Mouse (Mus musculus) CH12.LX (cell line): ENCODE measurements around the gene Rpl27a. TPM values are rescaled to one million over a fixed set of nuclear protein-coding genes. Genes with fewer than 3 reads are reported as not detected.

Experiments used
- DNase-seq: peaks from one replicate; pipeline ENCODE4 v3.0.0-alpha.2; 2013; ENCODE audit errors: extremely low read depth
- H3K27ac ChIP-seq: 2 replicates; pipeline ENCODE4 v1.5.1; 2012; ENCODE audit warnings: low read depth, mild to moderate bottlenecking, control low read depth, moderate library complexity; ENCODE audit not compliant: insufficient read depth
- H3K27me3 ChIP-seq: replicated peaks from 2 replicates; pipeline ENCODE3; 2012; ENCODE audit warnings: inconsistent platforms
- H3K36me3 ChIP-seq, 2 experiments: replicated peaks in 1 of 2; 2 replicates each; pipeline versions ENCODE3 to v1.6.1; 2012; ENCODE audit warnings: inconsistent platforms in 1 of 2, low read length in 1 of 2, mild to moderate bottlenecking in 1 of 2, mixed read lengths in 1 of 2, moderate library complexity in 1 of 2; ENCODE audit not compliant: control insufficient read depth in 1 of 2, insufficient read depth in 1 of 2
- H3K4me1 ChIP-seq, 2 experiments: 2 replicates each; pipeline ENCODE4 v1.6.1; 2012; ENCODE audit warnings: inconsistent platforms in 1 of 2, moderate library complexity in 1 of 2; ENCODE audit not compliant: insufficient read depth in 2 of 2, control insufficient read depth in 1 of 2
- H3K4me2 ChIP-seq: 2 replicates; pipeline ENCODE4 v1.6.1; 2012; ENCODE audit warnings: low read depth, mild to moderate bottlenecking, control low read depth; ENCODE audit not compliant: poor library complexity, insufficient read depth, severe bottlenecking
- H3K4me3 ChIP-seq, 3 experiments: fragments of 150-350 bp in 1 of 3; sonication (generic) in 1 of 3; replicated peaks in 1 of 3; 2 replicates each; pipeline versions ENCODE3 to v1.5.1; 2011 to 2012; ENCODE audit warnings: low read depth in 2 of 3, low read length in 2 of 3, mild to moderate bottlenecking in 2 of 3, moderate library complexity in 2 of 3, control low read depth in 1 of 3, improper control_type of control experiment in 1 of 3, inconsistent platforms in 1 of 3, mixed read lengths in 1 of 3; ENCODE audit not compliant: poor library complexity in 1 of 3
- H3K79me2 ChIP-seq: replicated peaks from 2 replicates; pipeline ENCODE4 v1.6.1; 2012; ENCODE audit warnings: mild to moderate bottlenecking, moderate library complexity; ENCODE audit not compliant: control insufficient read depth, poor library complexity, insufficient read depth, severe bottlenecking; ENCODE audit errors: extremely low read depth
- H3K9ac ChIP-seq: 2 replicates; pipeline ENCODE4 v1.6.1; 2012; ENCODE audit warnings: low read depth, mild to moderate bottlenecking, control low read depth, moderate library complexity; ENCODE audit not compliant: insufficient read depth
- H3K9me3 ChIP-seq: replicated peaks from 2 replicates; pipeline ENCODE3; 2012; ENCODE audit warnings: low read length, inconsistent platforms, mixed read lengths
- BHLHE40 ChIP-seq: IDR thresholded peaks from 2 replicates; pipeline ENCODE4 v1.6.1; 2011; ENCODE audit warnings: mild to moderate bottlenecking, low read depth, low read length, improper control_type of control experiment
- CHD1 ChIP-seq: IDR thresholded peaks from 2 replicates; pipeline ENCODE4 v1.6.1; 2012; ENCODE audit warnings: low read depth, low read length, improper control_type of control experiment, inconsistent platforms
- CHD2 ChIP-seq: IDR thresholded peaks from 2 replicates; pipeline ENCODE4 v1.6.1; 2011; ENCODE audit warnings: low read length, improper control_type of control experiment
- CTCF ChIP-seq, 2 experiments: IDR thresholded peaks in 1 of 2; conservative IDR thresholded peaks in 1 of 2; 2 replicates each; pipeline ENCODE4 v1.5.1; 2011 to 2012; ENCODE audit warnings: low read depth in 2 of 2, low read length in 2 of 2, improper control_type of control experiment in 1 of 2, inconsistent platforms in 1 of 2, mild to moderate bottlenecking in 1 of 2, moderate library complexity in 1 of 2
- MAFK ChIP-seq: IDR thresholded peaks from 2 replicates; pipeline ENCODE4 v1.6.1; 2011; ENCODE audit warnings: low read length, improper control_type of control experiment; ENCODE audit not compliant: insufficient replicate concordance
- MEF2A ChIP-seq: IDR thresholded peaks from 2 replicates; pipeline ENCODE4 v1.6.1; 2014; ENCODE audit warnings: low read depth, mild to moderate bottlenecking, inconsistent platforms, low read length, improper control_type of control experiment, borderline replicate concordance
- NELFE ChIP-seq: IDR thresholded peaks from 2 replicates; pipeline ENCODE4 v1.6.1; 2011; ENCODE audit warnings: low read depth, low read length, improper control_type of control experiment
- PAX5 ChIP-seq: IDR thresholded peaks from 2 replicates; pipeline ENCODE4 v1.6.1; 2012; ENCODE audit warnings: low read length, inconsistent platforms, mixed read lengths
- POLR2AphosphoS2 ChIP-seq: IDR thresholded peaks from 2 replicates; pipeline ENCODE4 v1.6.1; 2011; ENCODE audit warnings: low read depth, low read length, improper control_type of control experiment
- RAD21 ChIP-seq: IDR thresholded peaks from 2 replicates; pipeline ENCODE4 v1.6.1; 2011; ENCODE audit warnings: low read depth, mild to moderate bottlenecking, low read length, improper control_type of control experiment, moderate library complexity
- SMC3 ChIP-seq: IDR thresholded peaks from 2 replicates; pipeline ENCODE4 v1.6.1; 2011; ENCODE audit warnings: low read depth, low read length, improper control_type of control experiment
- TBP ChIP-seq: conservative IDR thresholded peaks from 2 replicates; pipeline ENCODE4 v1.6.1; 2011; ENCODE audit warnings: low read depth, low read length, improper control_type of control experiment
- USF1 ChIP-seq: IDR thresholded peaks from 2 replicates; pipeline ENCODE4 v1.6.1; 2014; ENCODE audit warnings: low read depth, mild to moderate bottlenecking, inconsistent platforms, low read length, improper control_type of control experiment
- ZMIZ1 ChIP-seq: IDR thresholded peaks from 2 replicates; pipeline ENCODE4 v1.6.1; 2012; ENCODE audit warnings: low read depth, mild to moderate bottlenecking, inconsistent platforms, low read length, improper control_type of control experiment
- dilution Hi-C: fragments of 300-500 bp; cut with MboI; formaldehyde crosslinking; loops from 2 replicates; pipeline ENCODE4 v1.14.3; 2020; ENCODE audit warnings: low sequenced_read_pairs; ENCODE audit not compliant: extremely low pct_unique_long_range_greater_than_20kb, extremely low pct_ligation_motif_present
- in situ Hi-C: fragments of 300-500 bp; cut with MboI; formaldehyde crosslinking; loops from 3 replicates; pipeline ENCODE4 v1.14.3; 2019; ENCODE audit warnings: low sequenced_read_pairs, low pct_ligation_motif_present, low pct_unique_long_range_greater_than_20kb, mixed read lengths
- polyA plus RNA-seq: library from polyadenylated mRNA; unstranded; fragments of >175 nt; gene quantifications from 2 replicates; pipeline ENCODE4 v1.2.1, GENCODE M21; 2012; ENCODE audit warnings: low read depth; ENCODE audit not compliant: insufficient read length
- total RNA-seq, 2 experiments: library from RNA; depleted of rRNA; stranded (reverse); fragments of 300-350 nt in 1 of 2; fragments of >200 nt in 1 of 2; gene quantifications; 2 replicates each; pipeline ENCODE4 v1.2.3; 2012 to 2014

Gene Rpl27a
- total and polyA plus RNA-seq, 3 experiments: 230 to 1,338 (median 1,216) TPM

DNA sequence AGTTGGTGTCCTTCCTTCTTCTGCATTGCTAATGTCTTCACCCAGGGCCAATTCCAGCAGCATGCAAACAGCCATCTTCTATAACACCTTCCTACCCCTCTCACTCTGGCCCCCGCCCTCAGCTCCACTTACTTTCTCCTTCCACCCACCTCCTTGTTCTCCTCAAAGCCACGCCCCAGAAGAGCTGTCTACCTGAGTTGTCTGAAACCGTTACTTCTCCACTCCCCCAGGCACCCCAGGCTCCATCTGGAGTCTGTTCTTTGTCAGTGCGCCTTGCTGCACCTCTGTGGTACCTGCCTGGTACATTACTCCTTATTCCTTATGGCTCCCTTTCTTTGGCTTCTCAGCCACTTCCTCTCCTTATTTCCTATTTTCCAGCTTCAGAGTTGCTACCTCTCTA is 14.2 kb downstream of the Rpl27a start:
- Histone ChIP-seq H3K27ac (no peak overlapping the region), H3K4me2 (no peak overlapping the region), H3K9me3 (no peaks in the 10 kb centered on the region), H3K4me1 (peaks cover 6 to 76% of the 10 kb centered on the region in 2 experiments; a peak in 2 of 4 replicates), H3K27me3 (no peaks in the 10 kb centered on the region), H3K79me2 (no peaks in the 10 kb centered on the region), H3K9ac (no peak overlapping the region), H3K4me3 (no peak overlapping the region), H3K36me3 (peaks cover 0 to 20% of the 10 kb centered on the region in 2 experiments)
- DNase-seq: no peak
- dilution Hi-C loops (no loop called here), in situ Hi-C loops (no loop called here)
- TF ChIP-seq MEF2A (no peak), RAD21 (peak; percentile 11), CHD1 (no peak)

DNA sequence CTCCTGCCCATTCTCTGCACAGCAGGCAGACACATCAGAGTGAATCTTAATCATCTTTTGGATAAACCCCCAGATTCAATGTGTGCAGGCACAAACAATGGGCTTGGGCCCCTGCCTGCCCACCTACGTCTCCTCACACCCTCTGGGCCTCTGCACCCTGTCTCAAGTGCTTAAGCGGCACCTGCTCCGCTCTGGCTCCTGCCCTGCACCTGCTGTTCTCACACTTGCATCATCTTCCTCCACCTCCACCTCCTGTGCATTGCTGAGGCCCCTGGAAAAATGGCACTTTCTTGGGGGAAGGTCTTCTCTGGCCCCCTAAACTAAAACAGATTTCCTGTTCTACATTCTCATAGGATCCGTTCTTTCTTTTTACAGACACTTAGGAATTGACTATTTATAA is 14.9 kb downstream of the Rpl27a start:
- Histone ChIP-seq H3K36me3 (peaks cover 0 to 16% of the 10 kb centered on the region in 2 experiments), H3K27me3 (no peaks in the 10 kb centered on the region), H3K79me2 (no peaks in the 10 kb centered on the region), H3K4me2 (no peak overlapping the region), H3K4me1 (peaks cover 6 to 71% of the 10 kb centered on the region in 2 experiments; a peak in 2 of 4 replicates), H3K27ac (no peak overlapping the region), H3K9me3 (no peaks in the 10 kb centered on the region), H3K9ac (no peak overlapping the region), H3K4me3 (no peak overlapping the region)
- no peak for DNase-seq
- in situ Hi-C loops (no loop called here), dilution Hi-C loops (no loop called here)
- no peak for TF ChIP-seq NELFE

DNA sequence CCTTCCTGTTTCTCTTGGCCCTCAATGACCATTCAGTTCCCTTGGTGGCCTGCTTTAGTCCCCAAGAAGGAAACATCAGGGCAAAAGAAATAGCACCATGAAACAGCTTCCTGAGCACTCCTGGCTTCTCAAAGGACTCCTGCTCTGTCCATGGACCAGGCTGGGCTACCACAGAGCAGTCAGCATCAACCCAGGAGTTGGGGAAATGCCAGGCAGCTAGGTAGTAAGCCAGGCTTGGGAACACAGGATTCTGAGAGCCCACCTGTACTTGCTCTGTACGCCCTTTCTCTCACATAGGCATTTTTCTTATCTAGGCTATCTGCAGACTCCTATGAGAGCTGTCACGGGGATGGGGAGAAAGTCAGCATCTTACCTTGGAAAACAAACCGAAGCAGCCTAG is 16.0 kb downstream of the Rpl27a start:
- in situ Hi-C loops: no loop called here
- no peaks in the 10 kb centered on the region for H3K27me3 ChIP-seq
- no peak overlapping the region for H3K4me3 ChIP-seq

More for the DNA sequence above, 16.0 kb downstream of the Rpl27a start:
- Histone ChIP-seq H3K9me3 (no peaks in the 10 kb centered on the region), H3K36me3 (peaks cover 0 to 14% of the 10 kb centered on the region in 2 experiments), H3K79me2 (no peaks in the 10 kb centered on the region), H3K9ac (no peak overlapping the region), H3K27ac (no peak overlapping the region), H3K4me1 (peaks cover 6 to 65% of the 10 kb centered on the region in 2 experiments; a peak in 2 of 4 replicates), H3K4me2 (no peak overlapping the region)
- no peak for TF ChIP-seq ZMIZ1
- no peak for TF ChIP-seq CHD2
- TF ChIP-seq USF1: no peak
- no peak for TF ChIP-seq CTCF (conservative IDR thresholded peaks at IDR 0.05 in 1 of 2, IDR thresholded peaks at IDR 0.05 in 1 of 2; ENCODE audit: low read depth in 2 of 2, low read length in 2 of 2)
- no peak for TF ChIP-seq BHLHE40
- no peak for TF ChIP-seq POLR2AphosphoS2
- no peak for TF ChIP-seq PAX5
- TF ChIP-seq TBP: no peak
- no peak for TF ChIP-seq SMC3
- TF ChIP-seq MAFK: no peak
- no peak for DNase-seq
- dilution Hi-C loops: no loop called here
